Mouse (Mus musculus): ENCODE results near the gene Eri2. TPM values are rescaled to one million over a fixed set of nuclear protein-coding genes. Genes with fewer than 3 reads are reported as not detected.
A peak's percentile ranks its signal among the peaks of the same experiment; 100 is the strongest.

Gene Eri2
- polyA plus RNA-seq, 1 experiment from 2014 or later, result 24.2 TPM

GRCm38 (mm10) chr7:119727621-119728020, 66.2 kb downstream of the Eri2 start:
- H3K4me1 ChIP-seq (replicated peaks; ENCODE audit: control insufficient read depth, insufficient read depth, low read length), result no peaks in the 10 kb centered on the region
- no peaks in the 10 kb centered on the region for H3K36me3 ChIP-seq (ENCODE audit: control insufficient read depth, insufficient read depth, low read length)
- ATAC-seq (replicated peaks; ENCODE audit: low FRiP score, low TSS enrichment, low read depth) (no peak), DNase-seq (ENCODE audit: low spot score) (no peak)
- H3K27ac ChIP-seq (ENCODE audit: low read depth), result no peak overlapping the region
- no peak overlapping the region for H3K4me3 ChIP-seq (ENCODE audit: low read depth, low read length)
- WGBS, result 89% methylated on average over 2 of the region's 2 CpGs
- H3K9ac ChIP-seq (ENCODE audit: low read length), result no peak overlapping the region
- H3K9me3 ChIP-seq (ENCODE audit: control insufficient read depth, low read length), result no peaks in the 10 kb centered on the region
- no peaks in the 10 kb centered on the region for H3K27me3 ChIP-seq (replicated peaks; ENCODE audit: control insufficient read depth, insufficient read depth, low read length)
- no peak overlapping the region for H3K4me2 ChIP-seq (ENCODE audit: low read length)

- Histone ChIP-seq H3K4me2 (ENCODE audit: low read length) (peak overlapping the region; percentile 92), H3K36me3 (ENCODE audit: control insufficient read depth, insufficient read depth, low read length) (peaks cover 32% of the 10 kb centered on the region), H3K9ac (ENCODE audit: low read length) (peak overlapping the region; percentile 84; the same call in 1 of the 2 replicates), H3K4me1 (replicated peaks; ENCODE audit: control insufficient read depth, insufficient read depth, low read length) (peaks cover 9% of the 10 kb centered on the region; the same call in 1 of the 2 replicates), H3K9me3 (ENCODE audit: control insufficient read depth, low read length) (no peaks in the 10 kb centered on the region), H3K27ac (ENCODE audit: low read depth) (peak overlapping the region; percentile 57), H3K27me3 (replicated peaks; ENCODE audit: control insufficient read depth, insufficient read depth, low read length) (no peaks in the 10 kb centered on the region), H3K4me3 (ENCODE audit: low read depth, low read length) (peak overlapping the region; percentile 89)
- DNase-seq (ENCODE audit: low spot score) (no peak), ATAC-seq (replicated peaks; ENCODE audit: low FRiP score, low TSS enrichment, low read depth) (no peak)
- WGBS, result 11% methylated on average over 8 of the region's 8 CpGs
Observed at GRCm38 (mm10) chr7:119720947-119721310, 72.9 kb downstream of the Eri2 start.

GRCm38 (mm10) chr7:119720253-119720946, 73.5 kb downstream of the Eri2 start, which contains the start of gene Thumpd1:
TSS of gene Thumpd1 (minus strand) at chr7:119720798.
- H3K9ac ChIP-seq (ENCODE audit: low read length), result peak within 1 kb of the TSS; percentile 84
- H3K4me2 ChIP-seq (ENCODE audit: low read length), result peak within 1 kb of the TSS; percentile 92
- H3K27ac ChIP-seq (ENCODE audit: low read depth), result peak within 1 kb of the TSS; percentile 74
- H3K4me1 ChIP-seq (replicated peaks; ENCODE audit: control insufficient read depth, insufficient read depth, low read length), result peaks cover 9% of the 10 kb centered on the region; the same call in 1 of the 2 replicates
- DNase-seq (ENCODE audit: low spot score), result peak; percentile 97
- under 1% methylated on average over 60 of the region's 60 CpGs for WGBS
- H3K4me3 ChIP-seq (ENCODE audit: low read depth, low read length), result peak within 1 kb of the TSS; percentile 89
- H3K36me3 ChIP-seq (ENCODE audit: control insufficient read depth, insufficient read depth, low read length), result peaks cover 37% of the 10 kb centered on the region
- ATAC-seq (replicated peaks; ENCODE audit: low FRiP score, low TSS enrichment, low read depth), result peak; percentile 95
- H3K9me3 ChIP-seq (ENCODE audit: control insufficient read depth, low read length), result no peaks in the 10 kb centered on the region
- H3K27me3 ChIP-seq (replicated peaks; ENCODE audit: control insufficient read depth, insufficient read depth, low read length), result no peaks in the 10 kb centered on the region

Other genes with a start within 250 kb of the Eri2 start
- not detected in 2 replicates for gene Acsm2, start 239.7 kb downstream of the Eri2 start, polyA plus RNA-seq (2014; fragmentation: Nextera tagmentation; extraction: Ambion mirVana)
- gene Acsm1, start 187.0 kb downstream of the Eri2 start, polyA plus RNA-seq (2014; fragmentation: Nextera tagmentation; extraction: Ambion mirVana), result not detected in 2 replicates
- not detected in 2 replicates for gene Acsm4, start 104.0 kb downstream of the Eri2 start, polyA plus RNA-seq (2014; fragmentation: Nextera tagmentation; extraction: Ambion mirVana)
- gene Thumpd1, start 73.3 kb downstream of the Eri2 start, polyA plus RNA-seq (2014; fragmentation: Nextera tagmentation; extraction: Ambion mirVana), result 84.4 and 90.9 TPM in 2 replicates
- gene Acsm3, start 33.1 kb downstream of the Eri2 start, polyA plus RNA-seq (2014; fragmentation: Nextera tagmentation; extraction: Ambion mirVana), result 4.9 and 7.1 TPM in 2 replicates
- gene Rexo5, start 52 bp downstream of the Eri2 start, polyA plus RNA-seq (2014; fragmentation: Nextera tagmentation; extraction: Ambion mirVana), result 21.0 and 25.2 TPM in 2 replicates
- 8.0 and 8.5 TPM in 2 replicates for gene Lyrm1, start 101.8 kb upstream of the Eri2 start, polyA plus RNA-seq (2014; fragmentation: Nextera tagmentation; extraction: Ambion mirVana)
- gene Dcun1d3, start 102.2 kb upstream of the Eri2 start, polyA plus RNA-seq (2014; fragmentation: Nextera tagmentation; extraction: Ambion mirVana), result 5.7 and 6.2 TPM in 2 replicates

Data from intestine, embryonic 14.5 days (tissue).